Mouse (Mus musculus) urinary bladder, postnatal 14 days (tissue): ENCODE results near the gene Ccdc65.
A peak's percentile ranks its signal among the peaks of the same experiment; 100 is the strongest.

ENCODE experiments used
- DNase-seq: peaks from one replicate; pipeline ENCODE4 v3.0.0; 2021; ENCODE audit warnings: low spot score

Gene Ccdc65

DNA sequence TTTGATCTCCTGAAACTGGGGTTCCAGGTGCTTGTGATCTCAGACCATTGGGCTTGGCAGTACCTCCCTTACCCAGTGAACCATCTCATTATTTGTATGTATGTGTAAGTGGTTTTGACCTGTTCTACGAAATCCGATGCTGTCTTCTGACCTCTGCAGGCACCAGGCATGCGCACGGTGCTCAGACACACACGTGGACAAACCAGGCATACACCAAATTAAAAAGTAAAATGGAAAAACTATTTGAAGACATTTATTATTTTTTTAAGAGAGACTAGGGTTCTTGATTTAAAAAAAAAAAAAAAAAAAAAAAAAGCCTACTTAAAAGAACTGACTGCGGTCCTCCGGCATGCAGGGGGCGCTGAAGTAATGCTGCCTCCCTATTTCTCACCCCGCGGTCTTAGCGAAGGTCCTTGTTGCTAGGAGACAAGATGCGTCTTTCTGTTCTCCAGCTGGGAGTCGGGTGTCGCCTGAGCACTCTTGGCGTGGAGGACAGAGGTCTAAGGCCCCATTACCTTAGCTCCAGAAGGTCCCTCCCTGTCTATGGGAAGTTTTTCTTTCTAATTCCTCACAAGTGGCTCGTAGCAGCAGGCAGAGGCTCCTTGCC is at the start of gene Ccdc65:
TSS of gene Ccdc65 (plus strand) at position 442 of the 607 bp plus-strand sequence.
- peak; percentile 87 for DNase-seq

DNA sequence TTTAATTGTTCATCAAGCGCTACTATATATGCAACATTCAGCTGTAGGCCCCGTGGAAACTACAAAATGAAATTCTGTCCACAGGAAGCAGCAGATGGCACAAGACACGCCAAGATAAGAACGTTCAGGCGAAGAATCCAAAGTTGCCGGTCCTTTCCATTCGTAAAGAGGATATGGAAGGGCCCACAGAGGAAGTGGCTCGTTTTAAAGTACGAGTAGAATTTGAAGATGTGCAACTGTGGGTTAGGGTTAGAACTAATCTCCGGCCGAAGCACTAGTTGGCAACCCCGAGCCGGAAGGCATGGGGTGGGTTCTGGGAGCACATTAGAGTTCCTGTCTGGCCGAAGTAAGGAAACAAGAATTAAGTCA is 45.8 kb upstream of the Ccdc65 start:
- no peak for DNase-seq

DNA sequence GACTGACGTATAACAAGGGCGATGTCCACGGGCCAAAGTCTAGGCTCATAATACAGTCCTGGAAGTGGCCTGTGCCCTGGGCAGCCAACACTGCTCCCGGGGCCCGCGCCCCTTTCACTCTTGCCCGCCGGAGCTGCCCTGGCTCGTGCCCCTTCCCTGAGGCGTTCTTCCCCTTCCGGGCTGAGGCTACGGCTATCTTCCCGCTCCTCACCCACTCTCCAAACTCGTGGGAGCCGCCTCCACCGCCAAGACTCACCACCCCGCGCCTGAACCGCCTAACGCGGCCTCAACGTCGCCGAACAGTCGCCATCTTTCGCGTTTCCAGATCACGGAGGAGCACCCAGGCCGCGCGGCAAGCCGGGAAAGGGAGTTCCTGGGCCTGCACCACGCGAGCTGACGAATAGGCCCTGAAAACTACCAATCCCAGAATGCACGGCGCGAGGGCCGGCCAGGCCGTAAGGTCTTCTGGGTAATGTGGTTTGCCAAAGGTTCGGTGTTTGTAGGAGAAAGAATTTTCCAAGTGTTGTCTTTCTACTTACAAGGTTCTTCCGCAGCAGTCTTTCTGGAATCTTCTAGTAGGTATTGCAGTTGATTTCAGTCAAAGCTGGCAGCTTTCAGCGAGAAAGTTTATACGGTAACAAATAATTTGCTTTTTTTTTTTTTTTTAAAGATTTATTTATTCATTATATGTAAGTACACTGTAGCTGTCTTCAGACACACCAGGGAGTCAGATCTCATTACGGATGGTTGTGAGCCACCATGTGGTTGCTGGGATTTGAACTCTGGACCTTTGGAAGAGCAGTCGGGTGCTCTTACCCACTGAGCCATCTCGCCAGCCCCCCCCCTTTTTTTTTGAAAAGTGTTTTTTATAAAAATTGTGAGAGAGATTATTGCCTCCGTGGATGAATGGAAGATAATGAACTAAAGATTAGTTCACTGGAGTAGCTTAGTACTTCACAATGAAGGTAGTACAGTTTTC is 45.2 kb upstream of the Ccdc65 start, which contains the start of gene Ddx23:
TSS of gene Ddx23 (minus strand) at position 328 of the 979 bp plus-strand sequence.
- DNase-seq = peak; percentile 95

DNA sequence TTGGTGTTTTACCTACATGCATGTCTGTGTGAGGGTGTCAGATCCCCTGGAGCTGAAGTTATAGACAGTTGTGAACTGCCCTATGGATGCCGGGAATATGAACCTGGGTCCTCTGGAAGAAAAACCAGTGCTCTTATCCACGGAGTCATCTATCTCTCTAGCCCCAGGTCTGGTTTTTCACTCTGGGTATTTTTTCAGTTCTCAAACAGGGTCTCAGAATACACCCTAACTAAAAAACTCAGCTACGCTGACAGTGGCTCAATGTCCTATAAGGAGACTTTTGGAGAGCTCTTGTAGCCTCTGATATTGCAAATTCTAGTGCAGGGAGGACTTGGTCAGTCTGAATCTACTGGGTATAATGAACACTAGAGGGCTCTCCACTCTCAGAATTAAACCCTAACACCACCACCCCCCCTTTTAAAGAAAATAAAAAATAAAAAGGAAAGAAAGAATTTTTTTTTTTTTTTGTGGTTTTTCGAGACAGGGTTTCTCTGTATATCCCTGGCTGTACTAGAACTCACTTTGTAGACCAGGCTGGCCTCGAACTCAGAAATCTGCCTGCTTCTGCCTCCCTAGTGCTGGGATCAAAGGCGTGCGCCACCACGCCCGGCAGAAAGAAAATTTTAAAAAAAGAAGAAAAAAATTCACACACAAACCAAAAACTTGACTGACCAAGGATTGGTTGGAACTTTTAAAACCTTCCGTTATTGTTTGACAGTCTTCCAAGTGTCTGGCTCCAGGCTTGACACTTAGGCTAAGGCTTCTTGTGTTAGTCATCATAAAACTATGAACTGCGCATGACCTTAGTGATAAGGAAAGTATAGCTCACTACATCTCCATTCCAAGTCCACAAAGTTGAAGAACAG is 43.7 kb upstream of the Ccdc65 start:
- DNase-seq = no peak

DNA sequence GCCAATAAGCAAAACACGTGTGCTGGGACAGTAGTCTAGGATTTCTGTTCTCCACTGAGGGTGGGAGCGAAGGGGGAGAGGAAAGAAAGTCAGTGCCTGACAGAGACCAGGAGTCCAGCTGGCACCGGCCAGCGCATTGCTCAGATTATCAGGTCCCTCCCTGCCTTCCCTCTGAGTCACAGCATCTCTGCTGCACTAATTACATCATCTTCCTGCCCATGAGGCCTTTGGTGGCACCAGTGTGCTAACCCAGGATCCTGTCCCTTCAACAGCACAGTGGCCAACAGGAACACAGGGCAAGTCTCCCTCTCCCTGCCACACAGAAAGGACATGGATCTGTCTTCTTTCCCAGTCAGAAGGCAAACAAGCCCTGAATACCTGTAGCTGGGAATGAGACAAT is 35.4 kb upstream of the Ccdc65 start:
- no peak for DNase-seq

DNA sequence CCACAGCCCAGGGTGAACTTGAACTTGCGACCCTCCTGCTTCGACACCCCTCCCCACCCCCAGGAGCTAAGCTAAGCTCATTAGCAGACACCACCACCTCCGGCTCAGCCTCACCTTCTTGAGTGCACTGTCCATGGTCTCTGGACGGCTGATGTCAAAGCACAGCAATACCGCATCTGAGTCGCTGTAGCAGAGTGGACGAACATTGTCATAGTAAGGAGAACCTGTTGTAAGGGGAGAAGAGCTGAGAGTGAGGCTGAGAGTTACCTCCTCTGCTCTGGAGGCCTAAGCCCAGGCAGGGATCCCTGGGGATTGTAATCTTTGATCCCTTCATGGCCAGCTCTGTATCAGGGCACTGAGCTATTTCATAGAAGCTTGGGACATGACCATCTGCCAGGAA is 34.3 kb upstream of the Ccdc65 start:
- no peak for DNase-seq

DNA sequence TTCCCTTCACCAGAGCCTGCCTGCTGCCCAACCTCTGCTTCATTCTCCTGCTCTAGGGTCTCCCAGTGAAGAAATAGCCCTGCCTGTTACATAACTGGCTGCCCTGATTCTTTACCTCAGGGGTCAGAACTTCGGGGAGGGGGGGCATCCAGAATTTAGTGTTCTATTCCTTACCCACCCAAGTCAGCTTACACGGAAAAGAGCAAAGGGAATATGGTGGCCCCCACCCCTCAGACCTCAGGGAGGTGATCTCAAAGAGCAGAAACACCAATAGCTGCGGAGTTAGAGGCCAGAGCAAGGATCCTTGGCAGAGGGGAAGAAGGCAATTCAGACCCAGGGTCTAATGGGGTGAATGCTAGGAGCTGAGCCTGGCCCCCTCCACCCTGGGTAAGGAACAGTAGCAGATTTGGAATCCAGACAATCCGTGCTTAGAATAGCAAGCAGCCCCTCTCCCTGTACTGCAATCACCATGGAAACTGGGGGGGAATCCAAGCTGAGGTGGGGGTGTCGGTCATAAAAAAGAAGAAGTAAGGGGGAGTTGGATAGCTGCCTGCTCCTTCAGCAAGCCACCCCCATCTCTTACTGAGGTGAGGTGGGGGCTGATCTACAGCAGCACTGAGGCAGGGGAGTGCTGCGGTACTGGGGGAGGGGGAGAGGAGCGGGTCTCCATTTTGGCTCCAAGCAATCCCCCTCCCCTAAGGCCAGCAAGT is 33.6 kb upstream of the Ccdc65 start:
- DNase-seq = no peak

DNA sequence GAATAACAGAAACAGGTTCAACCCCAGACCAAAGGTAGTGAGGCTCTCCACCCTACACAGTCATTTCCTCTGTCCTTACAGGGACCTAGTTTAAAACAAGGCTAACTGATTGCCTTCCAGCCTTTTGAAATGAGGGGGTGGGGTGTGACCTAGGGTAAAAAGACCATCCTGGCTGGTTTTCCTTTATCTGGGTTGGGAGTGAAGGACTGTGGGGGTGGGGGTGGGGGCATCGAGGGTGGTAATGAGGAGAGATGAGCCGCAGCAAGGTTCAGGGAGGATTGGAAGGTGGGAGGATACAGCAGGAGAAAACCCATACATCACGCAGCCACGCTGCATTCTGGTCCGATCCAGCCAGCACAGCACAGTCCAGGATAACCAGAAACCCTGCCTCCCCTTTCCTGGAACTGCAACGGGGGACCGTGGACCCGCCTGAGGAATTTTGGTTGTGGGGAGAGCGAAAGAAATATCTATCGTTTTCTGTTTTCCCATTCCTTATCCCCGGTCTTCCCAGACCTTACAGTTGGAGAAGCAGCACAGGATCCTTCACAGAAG is 32.9 kb upstream of the Ccdc65 start:
- no peak for DNase-seq

DNA sequence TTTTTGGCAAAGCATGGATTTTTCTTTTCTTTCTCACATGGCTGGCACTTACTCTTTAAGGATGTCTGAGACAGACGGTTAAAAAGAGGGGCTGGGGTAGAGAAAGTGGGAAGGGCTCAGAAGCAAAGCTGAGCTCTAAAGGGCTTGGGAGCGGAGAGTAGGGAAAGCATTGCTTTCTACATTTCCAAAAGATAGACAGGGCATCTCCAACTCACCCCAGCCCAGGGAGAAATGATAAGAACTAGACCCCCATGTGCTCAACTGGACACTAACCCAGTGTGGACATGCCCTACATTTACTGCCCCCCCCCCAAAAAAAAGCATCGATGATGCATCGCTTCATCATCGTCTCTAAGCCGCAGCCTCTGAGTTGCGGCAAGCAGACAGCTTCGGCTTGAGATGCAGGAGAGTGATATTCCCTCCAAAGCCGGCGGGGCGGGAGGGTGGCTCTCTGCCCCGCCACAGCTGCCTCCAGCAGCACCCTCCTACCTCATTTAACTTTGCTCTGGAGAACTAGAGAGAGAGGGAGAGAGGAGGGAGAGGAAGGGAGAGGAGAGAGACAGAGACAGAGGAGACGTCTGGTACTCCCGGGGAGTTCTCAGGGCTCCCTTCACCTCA is 32.3 kb upstream of the Ccdc65 start:
- no peak for DNase-seq

DNA sequence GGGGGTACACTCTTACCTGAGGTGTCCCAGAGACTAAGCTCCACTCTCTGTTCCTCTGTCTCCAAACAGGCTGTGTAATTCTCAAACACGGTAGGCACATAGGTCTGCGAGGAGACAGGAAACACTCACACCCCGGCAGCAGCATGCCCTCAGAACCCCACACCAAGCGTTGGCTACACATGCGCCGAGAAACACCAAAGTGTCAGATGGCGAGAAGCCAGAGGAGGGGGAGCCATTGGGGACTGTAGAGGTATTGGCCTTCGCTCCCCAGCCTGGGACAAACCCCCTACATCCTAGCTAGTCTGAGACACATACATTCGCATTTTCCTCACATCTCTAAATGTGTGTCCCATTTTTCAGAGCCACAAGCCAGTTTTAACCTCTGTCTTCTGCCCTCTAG is 31.5 kb upstream of the Ccdc65 start:
- no peak for DNase-seq

DNA sequence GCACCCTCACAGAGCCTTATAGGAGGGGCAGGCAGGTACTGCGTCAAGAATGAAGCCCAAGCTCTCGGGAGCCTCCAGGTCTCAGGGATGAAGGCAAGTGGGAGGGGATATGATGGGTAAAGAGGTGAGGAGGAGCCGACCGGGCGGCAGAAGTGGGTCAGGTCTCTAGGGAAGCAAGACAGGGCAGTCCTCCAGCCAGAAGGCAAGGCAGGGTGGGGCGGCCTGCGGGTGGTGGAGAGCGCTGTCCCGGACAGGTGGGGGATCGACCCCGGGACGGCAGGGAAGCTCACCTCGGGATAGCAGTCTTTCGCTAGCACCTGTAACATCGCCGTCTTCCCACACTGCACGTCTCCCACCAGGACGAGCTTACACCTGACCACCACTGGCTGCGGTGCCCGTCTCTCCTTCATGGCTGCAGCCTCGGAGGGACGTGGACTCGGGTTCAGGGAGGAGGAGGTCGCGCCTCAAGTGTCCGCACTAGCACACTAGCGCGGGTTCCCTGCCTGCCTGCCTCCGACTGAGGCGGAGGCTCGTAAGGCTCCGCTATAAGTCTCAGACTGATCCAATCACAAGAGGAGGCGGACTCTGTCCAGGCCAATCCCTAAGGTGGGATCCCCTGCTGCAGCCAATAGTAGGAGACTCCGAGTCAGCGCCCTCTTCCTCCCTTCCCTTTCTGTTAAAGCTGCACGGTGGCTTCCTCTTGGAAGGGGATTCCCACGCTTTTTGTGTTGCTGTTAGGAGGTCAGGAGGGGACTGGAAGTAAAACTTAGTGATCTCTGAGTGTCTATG is 30.9 kb upstream of the Ccdc65 start, which contains the start of gene Rnd1:
TSS of gene Rnd1 (minus strand) at position 522 of the 789 bp plus-strand sequence.
- DNase-seq = peak; percentile 82

DNA sequence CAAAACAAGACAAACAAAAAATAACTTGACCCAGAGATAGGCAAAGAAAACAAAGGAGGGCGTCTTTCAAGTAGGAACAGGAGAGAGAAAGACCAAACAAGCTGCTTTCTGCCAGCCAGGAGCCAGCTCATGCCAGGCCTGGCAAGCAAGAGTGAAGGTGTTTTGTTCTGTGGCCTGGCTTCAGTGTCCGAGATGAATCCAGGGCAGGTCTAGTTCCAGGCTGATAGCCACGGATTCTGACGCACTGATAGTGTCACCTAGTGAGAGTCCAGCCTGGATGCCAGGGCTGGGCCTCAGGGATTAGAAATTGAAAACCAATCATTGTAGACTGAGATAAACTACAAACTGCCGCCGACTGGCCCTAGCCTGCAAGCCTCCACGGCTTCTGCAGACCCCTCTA is 30.0 kb upstream of the Ccdc65 start:
- DNase-seq = no peak

DNA sequence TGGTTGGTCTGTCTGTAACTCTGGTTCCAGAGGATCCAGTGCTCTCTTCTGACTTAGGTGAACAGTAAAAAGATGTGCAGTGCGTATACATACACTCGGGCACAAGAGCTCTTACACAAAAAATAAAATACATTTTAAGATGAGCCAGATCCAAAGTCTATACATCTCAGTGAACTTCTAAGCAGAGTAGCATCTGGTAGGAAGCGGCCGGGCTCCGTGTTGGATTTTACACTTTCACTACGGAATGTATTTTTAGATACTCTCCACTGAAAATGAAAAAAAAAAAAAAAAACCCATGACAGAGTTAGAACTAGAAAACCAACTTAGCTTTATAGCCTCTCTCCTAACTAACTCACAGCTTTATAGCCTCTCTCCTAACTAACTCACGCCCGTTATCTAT is 27.3 kb upstream of the Ccdc65 start:
- DNase-seq = no peak

DNA sequence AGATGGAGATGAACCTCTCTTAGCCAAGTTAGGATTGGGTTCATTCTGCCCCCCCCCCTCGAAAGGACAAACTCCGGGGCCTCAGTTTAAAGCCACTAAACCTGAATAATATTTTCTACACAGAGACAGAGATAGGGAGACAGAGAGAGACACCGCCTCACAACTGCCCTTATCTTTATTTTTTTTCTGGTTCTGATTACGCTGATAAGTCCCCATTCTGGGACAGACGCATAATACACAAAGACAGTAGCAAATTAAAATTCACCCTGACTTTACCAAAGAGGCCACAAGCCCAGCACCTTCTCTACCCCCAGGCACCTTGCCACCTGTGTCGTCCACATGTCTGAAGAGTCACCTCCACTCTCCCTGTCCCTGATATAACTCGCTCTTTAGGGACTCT is 26.4 kb upstream of the Ccdc65 start:
- DNase-seq = no peak

DNA sequence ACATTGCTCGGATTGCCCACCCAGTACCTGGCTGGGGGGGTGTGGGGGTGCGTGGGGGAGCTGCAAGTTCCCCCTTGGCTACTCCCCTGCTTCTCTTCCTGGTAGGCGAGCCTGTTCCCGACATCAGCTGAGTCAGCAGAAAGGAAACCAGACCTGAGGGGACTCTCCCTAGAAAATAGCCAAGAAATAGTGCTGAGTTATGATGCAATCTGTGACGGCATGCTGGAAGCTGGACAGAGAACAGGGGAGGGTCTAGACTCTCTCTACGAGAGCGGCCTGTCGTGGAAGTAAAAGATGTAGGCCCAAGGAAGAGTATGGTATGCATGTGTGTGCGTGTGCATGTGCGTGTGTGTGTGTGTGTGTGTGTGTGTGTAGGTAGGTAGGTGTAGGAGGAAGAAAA is 24.8 kb upstream of the Ccdc65 start:
- no peak for DNase-seq

DNA sequence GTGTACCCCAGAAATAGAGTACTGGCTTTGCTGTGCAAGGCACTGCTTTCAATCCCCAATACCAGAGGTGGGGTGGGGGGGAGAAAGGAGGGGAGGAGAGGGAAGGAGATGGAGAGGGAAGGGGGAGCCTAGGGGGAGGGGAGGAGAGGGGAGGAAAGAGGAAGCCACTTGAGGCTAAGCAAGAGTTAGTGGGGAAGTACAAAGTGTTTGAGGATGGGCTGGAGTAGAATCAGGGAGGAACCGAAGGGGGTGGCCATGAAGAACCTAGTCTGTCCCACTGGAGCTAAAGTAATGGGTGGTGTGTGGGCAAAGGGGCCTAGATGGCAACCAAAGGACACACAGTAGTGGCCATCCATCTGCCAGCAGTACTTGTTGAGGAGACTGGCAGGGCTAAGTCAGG is 24.3 kb upstream of the Ccdc65 start:
- DNase-seq = no peak

DNA sequence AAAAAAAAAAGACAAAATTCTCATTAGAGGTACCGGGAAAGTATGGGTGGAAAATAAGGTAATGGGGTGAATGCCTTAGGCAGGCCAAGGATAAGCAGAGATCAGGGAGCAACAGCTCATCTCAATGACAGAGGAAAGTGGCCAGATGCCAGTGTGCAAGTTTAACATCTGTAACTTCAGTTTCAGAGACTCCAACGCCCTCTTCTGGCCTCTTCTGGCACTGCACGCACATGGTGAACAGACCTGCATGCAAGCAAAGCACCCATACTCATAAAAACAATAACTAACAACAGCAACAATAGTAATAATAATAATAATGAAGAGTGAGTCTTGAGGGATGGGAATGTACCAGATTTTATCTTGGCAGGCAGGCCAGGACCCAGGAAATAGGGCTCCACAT is 22.1 kb upstream of the Ccdc65 start:
- DNase-seq = no peak

DNA sequence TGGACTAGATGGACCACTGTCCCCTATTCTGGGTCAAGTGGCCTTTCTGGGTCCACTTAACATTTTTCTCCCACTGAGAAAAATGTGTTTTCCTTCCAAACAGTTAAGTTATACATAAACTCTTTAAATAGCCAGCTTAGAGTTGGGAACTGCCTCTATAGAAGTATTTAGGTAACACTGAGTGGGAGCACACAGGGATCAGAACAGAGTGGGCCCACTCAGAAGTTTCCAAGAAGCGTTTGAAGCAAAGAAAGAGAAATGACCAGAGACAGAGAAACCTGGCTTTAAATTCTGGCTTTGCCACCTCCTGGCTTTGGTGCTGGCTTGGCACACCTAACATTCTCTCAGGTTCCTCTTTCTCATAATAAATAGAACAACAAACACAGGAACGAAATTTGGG is 18.3 kb upstream of the Ccdc65 start:
- no peak for DNase-seq

DNA sequence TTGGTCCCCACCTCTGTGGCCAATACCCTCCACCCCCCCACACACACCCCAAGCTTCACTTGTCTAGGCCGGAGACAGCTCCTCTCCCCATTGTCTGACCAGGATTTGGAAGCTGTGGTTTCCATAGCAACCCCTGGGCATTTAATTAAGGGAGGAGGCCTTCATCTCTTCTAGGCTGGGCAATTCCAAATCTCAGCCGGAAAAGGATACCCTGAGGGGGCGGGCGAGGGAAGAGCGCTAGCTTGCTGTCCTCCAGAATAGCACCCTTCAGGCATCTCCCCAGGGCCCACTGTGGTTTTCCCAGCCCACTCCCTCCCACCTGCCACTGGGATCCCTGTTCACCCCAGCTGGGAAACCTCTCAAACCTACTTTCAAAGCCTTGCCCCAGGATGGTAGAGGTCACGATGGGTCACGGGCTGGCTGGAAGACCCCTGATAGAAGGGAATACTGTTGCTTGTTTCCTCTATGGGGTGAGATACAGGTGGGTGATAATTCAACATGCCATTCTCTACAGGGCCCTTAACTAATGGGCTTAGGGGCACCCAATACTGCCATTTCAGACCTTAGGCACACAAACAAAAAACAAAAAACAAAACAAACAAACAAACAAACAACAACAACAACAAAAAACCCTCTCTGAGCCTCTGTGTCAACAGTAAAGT is 16.4 kb upstream of the Ccdc65 start:
- DNase-seq = no peak
